Mouse (Mus musculus): ENCODE data around the gene Commd7.
A peak's percentile ranks its signal among the peaks of the same experiment; 100 is the strongest.

DNA sequence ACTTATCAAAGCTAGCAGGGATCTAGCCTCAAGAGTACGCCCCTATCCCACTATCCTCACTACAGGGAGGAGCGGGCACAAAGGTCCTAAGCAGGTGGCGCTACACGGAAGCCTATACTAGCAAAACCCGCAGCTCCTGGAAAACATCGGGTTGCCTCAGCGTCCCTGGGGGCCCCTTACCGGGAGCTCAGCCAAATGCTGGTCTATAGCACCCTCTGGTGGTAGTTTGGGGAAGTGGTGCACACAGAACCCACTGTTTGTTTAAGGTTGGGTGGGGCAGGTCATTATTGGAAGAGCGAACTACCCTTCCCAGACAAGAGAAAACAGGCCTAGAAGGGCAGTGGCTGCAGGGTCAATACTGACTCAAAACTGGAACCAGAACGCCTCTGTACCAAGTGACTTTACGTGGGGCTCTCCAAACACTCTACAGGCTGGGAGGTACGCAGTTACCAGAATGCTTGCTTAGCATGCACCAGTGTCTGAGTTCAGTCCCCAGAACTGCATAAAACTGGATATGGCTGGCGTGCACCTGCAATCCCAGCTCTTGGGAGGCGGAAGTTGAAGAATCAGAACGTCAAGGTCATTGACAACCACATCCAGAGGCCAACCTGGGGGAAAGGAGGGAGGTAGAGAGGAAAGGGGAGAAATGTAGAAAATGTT, 45.9 kb downstream of the Commd7 start:
- TF ChIP-seq CTCF (IDR thresholded peaks at IDR 0.05; ENCODE audit: extremely low read depth, insufficient read depth, low read length) (peak; percentile 95), POLR2A (IDR thresholded peaks at IDR 0.05; ENCODE audit: extremely low read depth, insufficient read depth, low read length) (no peak)

Measured in cortical plate, adult 2 months (tissue).